Mouse (Mus musculus): ENCODE results near the gene Smco2.

GRCm38 (mm10) chr6:146887958-146888659 is 38.2 kb downstream of the Smco2 start, which contains the start of gene Ppfibp1:
- no peak for TF ChIP-seq CTCF (IDR thresholded peaks at IDR 0.05)
- TF ChIP-seq EP300 (IDR thresholded peaks at IDR 0.05) = no peak

All from lung, postnatal 0 days (tissue).